Mouse (Mus musculus) retina, postnatal 7 days (tissue): Measurements from ENCODE around the gene Sox5.

ENCODE experiments used
- DNase-seq: peaks from one replicate; pipeline ENCODE4 v3.0.0-alpha.2; 2012; ENCODE audit warnings: low read depth, low spot score

The Sox5 gene

DNA sequence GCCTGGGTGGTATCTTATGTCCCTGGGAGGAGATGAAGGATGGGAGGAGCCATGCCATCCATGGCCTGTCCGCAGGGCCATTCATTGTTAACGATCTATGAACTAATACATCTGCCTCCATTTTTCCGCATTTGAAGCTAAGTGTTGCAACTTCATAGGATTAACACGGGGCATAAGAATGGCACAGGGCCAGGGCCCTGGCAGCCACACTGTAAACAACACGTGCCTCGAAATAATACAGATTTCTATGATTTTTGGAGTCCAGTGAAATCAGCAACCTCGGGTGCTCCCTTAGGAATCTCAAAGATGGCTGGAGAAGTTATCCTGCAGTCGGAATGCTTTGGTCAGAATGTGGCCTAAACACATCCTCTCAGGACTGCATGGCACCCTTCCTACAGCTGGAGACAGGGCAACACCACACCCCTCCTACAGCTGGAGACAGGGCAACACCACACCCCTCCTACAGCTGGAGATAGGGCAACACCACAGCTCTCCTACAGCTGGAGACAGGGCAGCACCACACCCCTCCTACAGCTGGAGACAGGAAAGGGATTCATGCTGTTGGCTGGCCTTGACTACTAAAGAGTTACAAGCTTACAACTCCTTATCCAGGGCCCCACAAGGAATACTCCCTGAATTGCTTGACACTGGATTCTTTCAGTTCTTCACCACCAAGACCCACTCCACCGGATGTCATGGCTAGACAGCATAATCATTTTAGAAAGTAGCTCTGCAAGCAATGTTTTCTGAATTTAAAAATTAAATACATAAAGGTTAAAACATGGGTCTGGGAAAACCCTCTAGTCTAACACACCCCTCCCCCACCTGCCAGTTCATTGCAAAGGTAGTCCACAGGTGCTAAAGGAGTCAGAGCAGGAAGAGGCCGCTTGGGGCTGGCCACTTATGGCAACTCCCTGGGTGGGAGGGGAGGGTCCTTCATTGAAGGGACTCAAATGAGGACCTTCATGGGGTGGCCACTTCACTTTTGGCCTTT, 122.4 kb downstream of the Sox5 start:
- no peak for DNase-seq

DNA sequence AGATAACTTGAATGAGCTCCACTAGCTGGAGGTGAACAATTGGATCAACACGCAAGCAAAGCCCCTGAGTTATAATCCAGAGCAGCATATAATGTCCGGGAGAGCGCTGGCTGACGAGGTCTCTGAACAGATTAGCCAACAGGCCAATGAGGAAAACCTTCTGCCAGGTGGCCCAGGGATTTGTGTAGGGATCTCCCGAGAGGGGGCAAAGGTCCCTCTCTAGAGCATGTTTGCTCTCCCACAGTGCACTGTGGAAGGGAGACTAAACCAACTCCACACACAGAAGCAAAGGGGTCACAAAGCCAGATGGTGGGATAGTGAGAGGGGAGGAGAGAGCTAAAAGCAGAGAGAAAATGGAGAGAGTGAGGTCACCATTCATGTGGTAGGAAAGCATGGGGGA, 128.9 kb downstream of the Sox5 start:
- peak; percentile 11 for DNase-seq

DNA sequence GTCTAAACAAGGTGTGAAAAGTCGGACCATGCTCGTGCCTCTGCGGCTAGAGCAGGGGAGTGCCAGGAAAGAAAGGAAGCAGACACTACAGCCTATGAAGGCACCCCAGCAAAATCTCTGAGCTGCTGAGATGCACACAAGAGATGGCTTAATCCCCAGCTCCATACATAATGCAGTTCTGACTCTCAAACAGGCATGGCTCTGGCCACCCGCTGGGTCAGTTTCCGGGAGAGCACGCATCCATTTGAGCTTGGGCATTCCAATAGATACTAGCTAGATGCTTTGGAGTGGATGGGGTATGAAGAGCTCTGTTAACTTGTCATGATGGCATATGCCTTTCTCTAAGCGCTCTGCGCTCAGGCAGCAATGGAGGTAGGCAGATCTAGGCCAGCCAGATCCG, 132.9 kb downstream of the Sox5 start:
- DNase-seq: no peak

DNA sequence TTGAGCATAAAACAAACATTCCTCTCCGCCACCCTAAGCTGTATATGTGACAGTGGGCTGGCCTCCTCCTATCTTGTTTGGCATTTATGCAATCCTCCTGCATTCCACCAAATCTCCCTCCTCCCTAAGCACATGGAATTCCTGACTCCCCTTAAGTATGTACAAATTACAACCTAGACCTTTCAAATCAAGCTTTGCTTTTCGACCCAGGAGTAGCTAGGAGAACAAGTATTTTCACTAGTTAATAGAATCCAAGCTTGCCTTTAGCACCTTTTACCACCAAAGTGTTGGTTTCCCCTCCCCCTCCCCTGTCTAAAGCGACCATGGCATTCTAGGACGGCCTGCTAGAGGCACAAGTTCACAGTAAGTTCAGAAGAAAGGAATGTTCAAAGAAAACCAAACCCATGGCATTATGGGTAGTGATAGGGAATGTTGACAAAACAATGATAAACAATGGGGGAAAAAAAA, 133.6 kb downstream of the Sox5 start:
- no peak for DNase-seq

DNA sequence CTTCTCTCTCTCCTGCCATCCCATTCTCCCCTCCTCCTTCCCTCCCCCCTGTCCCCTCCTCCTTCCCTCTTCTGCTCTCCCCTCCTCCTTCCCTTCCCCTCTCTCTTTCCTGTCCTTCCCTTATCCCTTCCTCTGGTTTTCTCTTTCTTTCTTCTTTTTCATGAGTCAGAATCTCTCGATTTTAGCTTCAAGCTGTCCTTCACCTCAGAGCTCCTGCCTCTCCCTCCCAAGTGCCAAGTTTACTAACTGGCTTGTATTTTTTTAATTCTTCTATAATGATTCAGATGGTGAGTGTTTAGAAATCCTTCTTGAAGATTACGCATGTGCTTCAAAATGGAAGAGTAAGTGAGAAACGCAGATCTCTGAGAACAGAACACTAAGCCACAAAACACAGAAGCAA, 135.4 kb downstream of the Sox5 start:
- DNase-seq: no peak

DNA sequence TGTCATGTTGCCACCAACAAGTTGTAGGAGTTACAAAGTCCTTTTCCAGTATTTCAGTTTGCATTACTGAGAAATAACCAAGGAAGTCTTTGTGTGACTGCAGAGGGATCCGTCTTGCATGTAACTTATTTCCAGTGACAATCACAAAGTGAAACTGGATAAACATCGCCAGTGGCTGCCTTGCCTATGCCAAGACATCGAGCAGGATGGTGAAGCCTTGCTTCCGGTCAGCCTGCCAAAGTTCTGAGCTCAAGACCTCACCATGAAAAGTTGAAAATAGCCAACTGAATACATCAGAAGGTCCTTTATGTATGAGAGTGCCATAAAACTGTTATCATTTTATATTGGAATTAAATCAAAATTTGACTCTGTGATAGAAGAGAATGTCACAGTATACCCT, 136.0 kb downstream of the Sox5 start:
- DNase-seq: no peak

DNA sequence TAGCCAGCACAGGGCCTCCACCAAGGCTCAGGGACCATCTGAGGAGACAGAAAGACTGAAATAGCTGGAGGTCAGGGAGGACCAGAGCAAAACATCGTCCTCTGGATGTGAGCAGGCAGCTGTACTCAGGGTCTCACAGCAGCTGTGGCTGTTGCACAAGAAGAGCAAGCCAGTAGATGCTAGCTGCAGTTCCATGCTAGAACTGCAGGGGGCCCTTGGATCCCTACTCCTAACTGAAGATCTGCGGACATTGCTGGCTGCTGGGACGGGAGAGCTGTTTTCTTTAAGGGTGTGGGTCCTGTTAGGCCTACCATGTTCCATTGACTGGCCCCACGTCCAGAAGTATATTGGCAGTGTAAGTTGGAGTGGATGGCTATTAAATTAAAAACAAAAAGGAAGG, 137.1 kb downstream of the Sox5 start:
- DNase-seq: no peak

DNA sequence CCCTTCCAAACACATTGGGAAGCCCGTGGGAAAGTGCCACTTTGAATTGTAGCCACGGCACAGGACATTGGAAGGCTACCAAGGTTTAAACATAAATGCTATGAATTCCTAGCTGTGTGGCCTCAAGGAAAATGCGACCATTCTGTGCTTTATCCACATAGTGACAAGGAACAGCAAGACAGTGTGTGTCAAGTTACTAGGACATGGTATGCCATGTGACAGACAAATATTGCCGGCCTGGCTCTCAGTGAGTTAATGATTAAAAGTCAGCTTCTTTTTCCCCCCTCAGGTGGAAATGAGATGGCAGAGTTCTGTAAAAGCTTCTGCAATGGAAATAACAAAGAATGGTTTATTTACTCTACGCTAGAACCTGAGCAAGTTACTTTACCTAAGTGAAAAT, 138.2 kb downstream of the Sox5 start:
- no peak for DNase-seq

DNA sequence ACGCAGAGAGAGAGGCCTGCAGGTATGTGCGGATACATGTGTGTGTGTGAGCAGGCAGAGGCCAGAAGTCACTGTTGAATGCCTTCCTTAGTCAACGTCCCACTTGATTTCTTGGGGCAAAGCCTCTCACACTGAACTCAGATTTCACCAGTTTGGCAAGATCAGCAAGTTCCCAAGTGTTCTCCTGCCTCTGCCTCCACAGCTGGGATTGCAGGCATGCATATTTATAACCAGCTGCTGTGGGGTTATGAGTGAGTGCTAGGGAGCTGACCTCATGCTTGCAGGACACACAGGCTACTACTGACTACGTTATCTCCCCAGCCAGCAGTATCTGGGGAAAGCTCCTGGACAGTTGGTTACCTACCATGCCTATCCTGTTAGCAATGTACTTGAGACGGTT, 139.9 kb downstream of the Sox5 start:
- DNase-seq: no peak

DNA sequence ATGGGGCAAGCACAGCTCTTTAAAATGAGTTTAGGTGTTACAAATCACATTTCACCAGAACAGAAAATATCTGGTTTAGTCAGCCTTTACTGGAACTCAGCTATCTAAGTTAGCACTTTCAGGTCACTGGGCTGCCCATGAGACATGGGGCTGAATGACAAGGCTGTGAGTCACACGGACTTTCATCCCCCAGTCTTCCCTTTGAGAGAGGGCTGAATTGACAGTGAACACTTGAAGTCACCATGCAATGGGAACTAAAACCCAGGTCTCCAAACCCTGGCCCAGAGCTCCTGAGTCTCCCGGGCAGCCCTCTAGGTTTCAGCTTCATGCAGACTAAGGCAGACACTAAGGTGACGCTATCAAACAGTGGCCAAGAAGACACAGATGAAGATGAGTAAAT, 141.2 kb downstream of the Sox5 start:
- no peak for DNase-seq

DNA sequence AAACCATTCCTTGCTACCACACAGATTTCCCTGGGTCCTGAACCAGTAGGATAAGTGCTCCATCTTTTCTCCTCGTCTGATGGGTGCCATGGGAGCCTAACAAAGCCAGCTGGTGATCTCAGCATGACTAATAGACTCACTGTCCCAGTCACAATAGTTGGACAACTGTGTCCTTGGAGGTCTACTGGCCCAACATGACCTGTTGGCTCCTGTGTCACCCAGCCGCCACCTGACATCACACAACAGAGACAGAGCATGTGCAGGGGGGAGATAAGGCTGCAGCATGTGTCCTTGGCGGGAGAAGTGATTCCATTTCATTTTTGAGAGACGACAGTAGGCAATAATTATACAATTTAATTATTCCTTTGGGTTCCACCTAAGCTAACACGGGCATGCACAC, 143.2 kb downstream of the Sox5 start:
- DNase-seq: no peak

DNA sequence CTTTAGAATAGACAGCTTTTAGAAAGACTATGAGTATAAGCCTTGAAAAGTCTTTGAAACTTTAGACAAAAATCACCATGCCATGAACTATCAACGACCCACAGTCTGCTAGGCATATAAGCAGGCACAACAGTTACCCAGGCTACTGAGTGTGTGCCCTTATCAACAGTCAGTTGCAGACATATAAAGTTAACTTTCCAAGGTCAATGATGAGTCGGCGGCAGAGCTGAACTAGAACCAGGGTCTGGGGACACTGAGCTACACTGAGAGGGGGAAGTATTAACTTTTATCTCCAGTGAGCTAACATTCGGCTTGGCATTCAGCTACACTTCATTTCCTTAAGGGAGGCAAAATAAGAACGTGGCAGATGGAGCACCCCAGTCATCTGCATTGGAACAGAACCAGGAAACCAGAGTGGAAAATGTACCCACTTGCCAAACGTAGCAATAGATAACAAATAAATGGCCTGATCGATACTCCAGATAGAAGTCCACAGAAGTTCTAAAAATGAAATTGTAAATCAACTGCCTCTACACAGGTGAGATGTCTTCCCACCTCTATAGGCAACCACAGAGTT, 154.2 kb downstream of the Sox5 start:
- no peak for DNase-seq

DNA sequence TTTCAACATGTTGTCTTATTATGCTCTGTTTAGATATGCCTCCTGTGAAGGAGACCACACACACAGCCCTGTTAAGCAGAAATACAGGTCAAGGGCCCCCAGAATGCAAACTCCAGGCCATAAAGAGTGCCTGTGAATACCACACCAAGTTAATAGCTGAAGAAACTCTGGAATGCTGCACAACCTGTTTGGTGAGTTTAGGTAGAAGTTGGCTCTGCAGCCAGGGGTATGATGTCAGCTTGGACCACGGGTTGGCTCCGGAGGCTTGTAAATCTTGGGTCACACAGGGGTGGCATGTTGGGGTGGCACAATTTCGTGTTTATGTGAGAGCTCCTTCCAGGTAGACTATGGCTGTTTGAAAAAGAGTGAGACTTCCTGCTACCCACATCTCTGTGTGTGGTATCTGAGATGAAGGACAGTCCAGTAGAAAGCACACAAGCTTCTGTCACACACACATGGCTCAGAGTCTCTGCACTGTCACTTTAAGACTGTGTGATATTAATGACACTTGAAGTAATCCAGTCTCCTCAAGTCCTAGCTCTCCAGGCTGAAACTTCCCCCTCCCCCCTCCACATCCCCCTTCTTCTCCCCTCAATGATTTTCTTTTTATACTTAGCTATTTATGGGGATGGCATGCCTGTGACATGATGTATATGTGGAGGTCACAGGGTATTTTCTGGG, 160.5 kb downstream of the Sox5 start:
- DNase-seq: no peak

DNA sequence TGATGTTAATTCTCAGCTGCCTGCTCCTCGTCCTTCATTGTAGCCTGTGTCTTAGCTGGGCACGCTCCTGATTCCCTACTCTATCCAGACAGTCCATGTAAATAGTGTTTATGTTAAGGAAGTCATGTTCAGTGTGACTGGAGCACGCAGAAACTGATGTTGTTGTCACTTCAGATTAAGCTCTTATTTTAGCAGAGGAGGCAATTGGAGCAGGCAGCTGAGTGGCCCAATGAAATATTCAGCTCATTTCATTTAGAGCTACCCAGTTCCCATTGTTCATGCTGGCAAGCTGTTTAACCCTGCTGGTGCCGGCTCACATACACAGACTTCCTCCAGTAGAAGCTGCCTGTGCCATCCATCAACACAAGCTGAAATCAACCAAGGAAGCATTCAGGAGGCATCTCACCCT, 170.4 kb downstream of the Sox5 start:
- DNase-seq: no peak

DNA sequence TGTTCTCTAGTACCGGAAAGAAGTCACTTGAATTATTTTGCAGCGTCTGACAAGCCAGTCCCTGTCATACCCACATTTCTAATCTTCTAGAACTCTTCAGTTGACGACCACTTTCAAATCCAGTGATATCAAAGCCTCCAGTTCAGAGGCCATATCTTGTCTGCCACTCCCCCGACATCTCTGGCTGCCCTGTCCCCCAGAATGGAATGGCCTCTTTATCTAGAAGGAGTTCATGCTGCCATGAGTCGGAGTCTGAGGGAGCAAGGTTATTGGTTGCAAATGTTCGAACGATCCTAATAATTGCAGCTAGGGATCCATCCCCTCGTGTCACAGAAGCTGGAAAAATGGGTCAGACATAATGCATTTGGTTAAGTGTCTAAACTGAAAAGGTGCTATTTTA, 170.9 kb downstream of the Sox5 start:
- DNase-seq: no peak

DNA sequence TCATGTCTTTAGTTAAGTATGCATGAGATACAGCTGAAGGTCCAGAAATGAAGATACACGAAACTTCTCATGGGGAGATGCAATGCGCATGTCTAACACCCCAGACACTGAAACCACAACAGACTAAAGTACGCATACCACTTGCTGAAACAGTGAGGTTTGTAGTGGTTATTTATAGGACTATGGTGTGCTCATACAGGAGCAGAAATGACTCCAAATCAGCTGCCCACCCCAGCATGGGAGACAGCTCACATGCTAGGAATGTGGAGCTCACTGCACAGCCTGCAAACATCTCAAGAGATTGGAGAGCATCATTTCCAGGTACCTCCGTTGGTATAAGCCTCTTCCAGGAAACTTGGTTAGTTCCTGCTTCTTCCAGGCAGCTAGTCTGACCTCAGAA, 178.9 kb downstream of the Sox5 start:
- DNase-seq: no peak

DNA sequence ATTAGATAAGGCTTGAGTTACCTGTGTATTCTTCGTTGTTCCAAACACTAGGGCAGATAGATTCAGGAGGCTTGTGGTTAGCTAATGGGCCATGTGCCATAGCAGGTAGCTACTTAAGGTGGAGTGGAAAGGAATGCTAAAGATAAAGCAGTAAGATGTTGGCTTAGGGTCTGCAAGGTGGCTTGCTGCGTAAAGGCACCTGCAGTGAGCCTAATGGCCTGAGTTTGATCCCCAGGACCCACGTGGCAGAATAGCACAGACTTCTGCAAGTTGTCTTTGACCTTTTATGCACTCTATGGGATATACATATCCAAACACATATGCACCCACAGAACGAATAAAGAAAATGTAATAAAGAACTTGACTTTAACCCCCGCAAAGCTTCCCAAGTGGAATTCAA, 181.4 kb downstream of the Sox5 start:
- no peak for DNase-seq

DNA sequence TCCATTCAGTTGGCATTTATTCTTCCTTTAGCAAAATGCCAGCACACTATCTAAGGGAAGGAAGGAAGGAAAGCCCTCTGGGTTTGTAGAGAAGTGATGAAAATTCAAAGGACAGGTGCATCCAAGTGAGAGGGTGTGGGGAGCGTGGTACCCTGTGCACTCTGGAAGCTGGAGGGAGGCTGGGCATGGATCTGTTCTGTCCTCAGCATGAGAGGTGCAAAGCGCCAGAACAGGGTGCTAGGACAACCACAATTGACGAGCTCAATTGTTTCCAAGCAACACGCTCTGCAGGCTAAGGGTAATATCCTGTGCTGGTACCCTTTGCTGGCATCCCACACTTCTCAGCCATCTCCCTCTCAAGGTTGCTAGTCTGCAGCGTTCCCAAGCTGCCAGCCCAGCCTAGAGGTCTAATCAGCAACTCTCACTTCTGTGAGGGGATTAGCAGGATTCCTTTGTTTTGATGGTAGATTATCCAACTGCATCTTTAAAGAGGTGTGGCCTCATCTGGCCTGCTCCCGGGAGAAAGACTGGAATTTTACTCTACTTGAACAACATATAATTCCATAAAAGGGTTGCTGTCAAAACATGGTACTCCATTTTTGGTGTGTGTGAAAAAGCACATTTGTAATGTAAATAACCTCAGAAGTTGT, 183.3 kb downstream of the Sox5 start:
- no peak for DNase-seq

DNA sequence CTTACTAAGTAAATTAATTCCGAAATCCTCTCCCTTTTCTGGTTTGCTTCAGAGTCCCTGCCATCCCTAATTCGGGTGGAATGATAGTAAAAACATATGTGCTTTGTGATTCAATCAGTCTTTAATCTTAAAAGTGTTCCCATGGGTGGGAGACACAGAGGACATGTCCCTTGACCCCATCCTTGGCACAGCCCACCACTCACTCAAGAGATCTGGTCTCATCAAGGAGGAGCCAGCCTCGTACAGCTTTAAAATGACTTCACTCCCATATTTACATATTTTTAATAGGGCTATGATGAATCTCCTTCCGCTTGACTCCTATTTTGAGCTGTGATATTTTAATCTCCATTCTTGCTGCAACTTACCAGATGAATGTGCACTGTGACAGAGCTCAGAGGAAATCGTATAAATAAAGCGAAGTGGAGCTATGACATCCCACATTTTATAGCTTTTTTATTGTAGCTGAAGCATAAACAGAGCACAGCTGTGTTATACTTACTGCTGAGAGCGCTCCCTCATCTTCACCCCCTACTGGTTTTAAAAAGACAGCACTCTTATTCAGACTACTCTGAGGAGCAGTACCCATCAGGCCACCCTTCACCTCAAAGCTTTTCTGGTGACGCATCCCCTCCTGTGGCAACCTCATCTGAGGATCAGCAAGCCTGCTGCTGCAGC, 185.1 kb downstream of the Sox5 start:
- no peak for DNase-seq

DNA sequence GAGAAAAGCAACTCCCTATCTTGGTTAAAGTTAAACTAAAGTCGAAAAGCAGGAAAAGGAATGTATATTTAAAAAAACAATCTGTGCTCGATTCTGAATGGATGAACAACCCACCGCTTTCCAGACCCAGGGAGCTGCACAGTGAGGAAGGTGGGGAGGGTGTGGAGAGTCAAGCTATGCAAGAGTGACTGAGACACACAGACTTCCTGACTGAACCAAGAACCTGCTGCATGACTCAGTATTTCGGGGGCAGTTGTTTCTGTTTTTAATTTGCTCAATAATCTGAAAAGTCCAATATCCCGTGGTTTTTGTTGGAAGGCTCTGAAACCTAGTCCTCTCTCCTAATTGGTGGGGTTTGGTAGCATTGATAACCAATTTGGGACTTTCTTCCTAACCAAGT, 196.9 kb downstream of the Sox5 start:
- DNase-seq: no peak

DNA sequence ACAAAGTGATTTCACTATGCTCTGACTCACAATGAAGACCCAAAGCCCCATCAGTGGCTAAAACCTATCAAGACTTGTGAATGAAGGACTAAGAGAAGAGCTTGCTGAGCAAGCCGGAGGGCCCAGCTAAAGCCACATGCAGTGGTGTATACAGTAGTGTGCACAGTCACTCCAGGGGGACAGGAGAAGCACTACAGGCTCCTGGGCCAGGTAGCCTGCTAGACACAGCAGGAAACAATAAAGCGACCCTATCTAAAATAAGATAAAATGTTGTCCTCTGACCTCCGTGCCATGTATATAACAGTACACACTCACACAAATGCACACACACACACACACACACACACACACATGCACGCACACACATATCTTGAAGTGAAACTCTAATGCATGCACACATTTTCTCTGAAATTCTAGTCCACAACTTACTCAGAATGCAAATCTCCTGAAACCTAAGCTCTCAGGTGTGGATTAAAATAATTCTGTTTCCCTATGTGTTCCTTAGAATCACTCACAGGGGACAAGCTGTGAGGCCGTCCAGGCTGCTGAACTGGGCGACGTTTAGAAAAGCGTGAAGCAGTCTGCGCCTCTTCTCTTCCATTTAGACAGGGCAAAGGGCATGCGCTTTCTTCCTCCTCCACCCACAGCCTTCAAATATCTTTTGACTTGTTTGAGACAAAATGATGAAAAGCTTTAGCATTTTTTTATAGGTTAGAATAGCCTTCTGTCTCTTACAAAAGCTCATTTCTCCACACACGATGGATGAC, 197.5 kb downstream of the Sox5 start:
- no peak for DNase-seq
